Mouse (Mus musculus) monocyte, adult 59 days (primary cell): ENCODE results near the gene Efnb3. TPM values are rescaled to one million over a fixed set of nuclear protein-coding genes. Genes with fewer than 3 reads are reported as not detected.

Experiments
- total RNA-seq, 2 experiments: library from RNA; stranded (reverse); gene quantifications; one replicate each; pipeline ENCODE4 v1.2.4; 2023

Gene Efnb3
- total RNA-seq: under 1 TPM; 0.63 to 0.70 TPM

GRCm38 (mm10) chr11:69559851-69560765, at the start of gene Efnb3:
TSS of gene Efnb3 (minus strand) at chr11:69560205.

GRCm38 (mm10) chr11:69605726-69606490, 45.9 kb upstream of the Efnb3 start, which contains the start of gene Atp1b2:
TSS of gene Atp1b2 (minus strand) at chr11:69605942.

DNA sequence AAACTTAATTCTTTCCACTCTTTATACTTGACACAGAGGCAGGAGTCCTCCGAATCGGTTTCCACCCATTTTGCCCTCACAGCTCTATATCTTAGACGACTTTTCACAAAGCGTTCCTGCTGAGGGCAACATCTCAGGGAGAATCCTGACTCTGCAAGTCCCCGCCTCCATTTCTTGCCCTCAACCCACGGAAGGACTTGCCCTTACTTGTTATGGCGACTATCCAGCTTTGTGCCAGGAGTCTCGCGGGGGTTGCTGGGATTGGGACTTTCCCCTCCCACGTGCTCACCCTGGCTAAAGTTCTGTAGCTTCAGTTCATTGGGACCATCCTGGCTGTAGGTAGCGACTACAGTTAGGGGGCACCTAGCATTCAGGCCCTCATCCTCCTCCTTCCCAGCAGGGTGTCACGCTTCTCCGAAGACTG, 20.1 kb upstream of the Efnb3 start, which contains the start of the genes Wrap53 and Trp53:
TSS of gene Wrap53 (minus strand) at position 165 of the 424 bp plus-strand sequence.
TSS of gene Trp53 (plus strand) at position 269 of the 424 bp plus-strand sequence.

DNA sequence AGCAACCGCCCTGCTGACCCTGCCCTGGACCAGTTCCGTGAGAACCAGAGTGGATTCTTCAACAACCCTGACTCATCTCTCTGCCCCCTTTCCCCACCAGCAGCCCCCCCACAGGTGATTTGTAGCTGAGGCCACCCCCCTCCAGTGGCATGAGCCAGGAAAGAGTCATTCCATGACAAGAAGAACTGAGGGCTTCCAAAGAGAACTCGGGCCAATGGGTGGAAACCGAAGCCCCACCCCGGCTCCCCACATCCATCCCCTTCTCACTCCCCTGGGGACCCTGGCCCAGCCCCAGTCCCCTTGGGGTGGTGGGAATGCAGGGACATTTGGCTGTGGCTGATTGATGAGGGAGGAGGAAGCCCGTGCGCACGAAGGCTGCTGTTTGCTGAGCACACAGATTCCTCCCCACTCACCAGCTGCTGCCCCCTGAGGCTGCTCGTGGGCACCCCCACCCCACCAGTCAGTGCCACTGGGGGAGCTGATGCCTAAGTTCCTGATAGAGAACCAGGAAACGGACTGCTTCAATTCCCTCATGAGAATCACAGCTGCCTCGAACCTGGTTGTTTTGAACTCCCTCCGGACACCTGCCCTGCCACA, 10.8 kb downstream of the Efnb3 start, which contains the start of gene Dnah2:
TSS of gene Dnah2 (minus strand) at position 51 of the 597 bp plus-strand sequence.

Other genes with a start within 250 kb of the Efnb3 start
- 10 to 100 TPM in 1 of 2 experiments, 1 to 10 TPM in 1; 9.4 to 15.2 TPM for gene Cntrob, start 236.4 kb downstream of the Efnb3 start, total RNA-seq
- 10 to 100 TPM; 61.5 to 74.4 TPM for gene Trappc1, start 236.2 kb downstream of the Efnb3 start, total RNA-seq
- gene Kcnab3, start 233.9 kb downstream of the Efnb3 start, total RNA-seq: 1 to 10 TPM; 1.5 to 2.5 TPM
- 1 to 10 TPM; 1.6 to 1.8 TPM for gene Rnf227, start 219.7 kb downstream of the Efnb3 start, total RNA-seq
- gene Chd3, start 190.8 kb downstream of the Efnb3 start, total RNA-seq: 10 to 100 TPM; 86.1 to 96.7 TPM
- gene Naa38, start 164.7 kb downstream of the Efnb3 start, total RNA-seq: 10 to 100 TPM; 37.3 to 63.3 TPM
- gene Cyb5d1, start 164.6 kb downstream of the Efnb3 start, total RNA-seq: 10 to 100 TPM; 19.2 to 23.1 TPM
- 10 to 100 TPM; 22.0 to 32.2 TPM for gene Tmem88, start 162.0 kb downstream of the Efnb3 start, total RNA-seq
- gene Kdm6b, start 146.5 kb downstream of the Efnb3 start, total RNA-seq: 100 to 1,000 TPM; 375 to 454 TPM
- gene Dnah2, start 11.1 kb downstream of the Efnb3 start, total RNA-seq: 10 to 100 TPM; 35.0 to 38.9 TPM
- gene Wrap53, start 20.1 kb upstream of the Efnb3 start, total RNA-seq: 1 to 10 TPM; 6.8 to 8.1 TPM
- gene Trp53, start 20.2 kb upstream of the Efnb3 start, total RNA-seq: 10 to 100 TPM; 79.2 to 81.1 TPM
- gene Atp1b2, start 45.7 kb upstream of the Efnb3 start, total RNA-seq: under 1 TPM in 1 of 2 experiments, not detected in 1; 0.24 TPM
- gene Shbg, start 57.7 kb upstream of the Efnb3 start, total RNA-seq: not detected
- gene Sat2, start 61.8 kb upstream of the Efnb3 start, total RNA-seq: 1 to 10 TPM in 1 of 2 experiments, not detected in 1; 1.8 TPM
- gene Fxr2, start 72.8 kb upstream of the Efnb3 start, total RNA-seq: 10 to 100 TPM; 68.3 to 68.4 TPM
- under 1 TPM in 1 of 2 experiments, not detected in 1; 0.64 TPM for gene Sox15, start 95.1 kb upstream of the Efnb3 start, total RNA-seq
- 10 to 100 TPM; 73.1 to 74.9 TPM for gene Mpdu1, start 102.4 kb upstream of the Efnb3 start, total RNA-seq
- 100 to 1,000 TPM; 685 to 696 TPM for gene Cd68, start 105.9 kb upstream of the Efnb3 start, total RNA-seq
- 100 to 1,000 TPM; 892 to 975 TPM for gene Eif4a1, start 112.2 kb upstream of the Efnb3 start, total RNA-seq
- gene Senp3, start 121.9 kb upstream of the Efnb3 start, total RNA-seq: 100 to 1,000 TPM; 109 to 116 TPM
- gene Tnfsf13, start 125.6 kb upstream of the Efnb3 start, total RNA-seq: 10 to 100 TPM; 63.1 to 66.0 TPM
- 10 to 100 TPM; 66.6 to 77.0 TPM for gene Tnfsf12, start 135.6 kb upstream of the Efnb3 start, total RNA-seq
- gene Tnfsfm13, start 135.9 kb upstream of the Efnb3 start, total RNA-seq: 10 to 100 TPM; 23.6 to 27.1 TPM
- gene Polr2a, start 198.4 kb upstream of the Efnb3 start, total RNA-seq: 100 to 1,000 TPM; 114 to 142 TPM
- gene Slc35g3, start 201.8 kb upstream of the Efnb3 start, total RNA-seq: not detected
- 10 to 100 TPM; 16.0 to 20.0 TPM for gene Zbtb4, start 205.7 kb upstream of the Efnb3 start, total RNA-seq
- gene Chrnb1, start 235.7 kb upstream of the Efnb3 start, total RNA-seq: under 1 TPM; 0.45 to 0.49 TPM
- 1 to 10 TPM in 1 of 2 experiments, under 1 TPM in 1; 0.76 to 1.3 TPM for gene Fgf11, start 241.7 kb upstream of the Efnb3 start, total RNA-seq
- not detected for gene Tmem102, start 245.4 kb upstream of the Efnb3 start, total RNA-seq